Mouse (Mus musculus) heart, embryonic 16.5 days (tissue): ENCODE measurements around the gene Tbc1d17. TPM values are rescaled to one million over a fixed set of nuclear protein-coding genes. Genes with fewer than 3 reads are reported as not detected.

Experiments
- ATAC-seq: fragments of 200-750 bp; cut with Nextera tagmentation; replicated peaks from 2 replicates; pipeline ENCODE4 v1.8.0; 2017; ENCODE audit warnings: moderate number of reproducible peaks; ENCODE audit not compliant: insufficient read depth, low FRiP score; ENCODE audit errors: extremely low read depth
- H3K27ac ChIP-seq: fragments of 300-500 bp; sonication (generic); 2 replicates; pipeline ENCODE4 v1.5.1; 2014; ENCODE audit warnings: mild to moderate bottlenecking, low read length, control low read depth, moderate library complexity
- H3K27me3 ChIP-seq: fragments of 300-500 bp; sonication (generic); 2 replicates; pipeline ENCODE4 v1.6.1; 2014; ENCODE audit warnings: low read length, mixed read lengths; ENCODE audit not compliant: control insufficient read depth, insufficient read depth
- H3K36me3 ChIP-seq: fragments of 300-500 bp; sonication (generic); 2 replicates; pipeline ENCODE4 v1.6.1; 2014; ENCODE audit not compliant: control insufficient read depth, insufficient read depth
- H3K4me1 ChIP-seq: fragments of 300-500 bp; sonication (generic); 2 replicates; pipeline ENCODE4 v1.6.1; 2014; ENCODE audit warnings: low read length, mixed read lengths; ENCODE audit not compliant: control insufficient read depth, insufficient read depth
- H3K4me2 ChIP-seq: fragments of 300-500 bp; sonication (generic); 2 replicates; pipeline ENCODE4 v1.6.1; 2014; ENCODE audit warnings: low read depth, mild to moderate bottlenecking, control low read depth, low read length
- H3K4me3 ChIP-seq: fragments of 300-500 bp; sonication (generic); 2 replicates; pipeline ENCODE4 v1.5.1; 2014; ENCODE audit warnings: mild to moderate bottlenecking, control low read depth, low read length
- H3K9ac ChIP-seq: fragments of 300-500 bp; sonication (generic); 2 replicates; pipeline ENCODE4 v1.6.1; 2014; ENCODE audit warnings: low read length, control low read depth
- H3K9me3 ChIP-seq: fragments of 300-500 bp; sonication (generic); replicated peaks from 2 replicates; pipeline ENCODE4 v1.6.1; 2016; ENCODE audit warnings: low read length; ENCODE audit not compliant: control insufficient read depth
- WGBS: fragments of 180-500 bp; shearing (Covaris S2); extraction: QIAGEN DNeasy Blood & Tissue Kit; methylation state at CpG from one replicate; pipeline ENCODE4 v1.1.7; 2014; 5-methylcytosine and 5-hydroxymethylcytosine counted together
- polyA plus RNA-seq: library from polyadenylated mRNA; unstranded; fragments of >200 nt; fragmentation: Nextera tagmentation; extraction: Ambion mirVana; gene quantifications from 2 replicates; pipeline ENCODE4 v1.2.1, GENCODE M21; 2015

Gene Tbc1d17
- polyA plus RNA-seq, 1 experiment from 2014 or later = 60.5 TPM

- Histone ChIP-seq H3K9ac (no peak overlapping the region), H3K27ac (no peak overlapping the region), H3K4me3 (no peak overlapping the region), H3K36me3 (peaks cover 14% of the 10 kb centered on the region), H3K4me1 (peaks cover 40% of the 10 kb centered on the region), H3K4me2 (no peak overlapping the region), H3K9me3 (no peaks in the 10 kb centered on the region), H3K27me3 (no peaks in the 10 kb centered on the region)
- 17% methylated on average over 3 of the region's 3 CpGs for WGBS
- 0 out of 2 replicates have a peak, but pooled peaks have one; percentile 30 for ATAC-seq
Measured at GRCm38 (mm10) chr7:44824872-44825271, 24.0 kb downstream of the Tbc1d17 start.

- no peaks in the 10 kb centered on the region for H3K9me3 ChIP-seq
- ATAC-seq = no peak
- H3K4me1 ChIP-seq = peaks cover 54% of the 10 kb centered on the region
- H3K9ac ChIP-seq = no peak overlapping the region
- H3K36me3 ChIP-seq = no peaks in the 10 kb centered on the region
- H3K27ac ChIP-seq = no peak overlapping the region
- WGBS = 36% methylated on average over 7 of the region's 7 CpGs
- H3K27me3 ChIP-seq = no peaks in the 10 kb centered on the region
- H3K4me3 ChIP-seq = no peak overlapping the region
- H3K4me2 ChIP-seq = no peak overlapping the region
Measured at GRCm38 (mm10) chr7:44823409-44823808, 25.5 kb downstream of the Tbc1d17 start.

GRCm38 (mm10) chr7:44821666-44822448 is 27.0 kb downstream of the Tbc1d17 start:
- no peak for ATAC-seq
- no peak overlapping the region for H3K4me2 ChIP-seq
- 79% methylated on average over 7 of the region's 7 CpGs for WGBS
- H3K9ac ChIP-seq = no peak overlapping the region
- H3K27ac ChIP-seq = no peak overlapping the region
- no peaks in the 10 kb centered on the region for H3K36me3 ChIP-seq
- H3K4me1 ChIP-seq = peaks cover 66% of the 10 kb centered on the region
- no peaks in the 10 kb centered on the region for H3K9me3 ChIP-seq
- H3K27me3 ChIP-seq = no peaks in the 10 kb centered on the region
- H3K4me3 ChIP-seq = no peak overlapping the region

- ATAC-seq = no peak
- Histone ChIP-seq H3K27ac (no peak overlapping the region), H3K4me2 (no peak overlapping the region), H3K27me3 (no peaks in the 10 kb centered on the region), H3K4me1 (peaks cover 60% of the 10 kb centered on the region), H3K9ac (no peak overlapping the region), H3K36me3 (no peaks in the 10 kb centered on the region), H3K4me3 (no peak overlapping the region), H3K9me3 (no peaks in the 10 kb centered on the region)
- WGBS = 73% methylated on average over 3 of the region's 3 CpGs
Measured at GRCm38 (mm10) chr7:44820525-44820924, 28.4 kb downstream of the Tbc1d17 start.

GRCm38 (mm10) chr7:44819863-44820262 is 29.0 kb downstream of the Tbc1d17 start:
- WGBS = 45% methylated on average over 5 of the region's 5 CpGs
- no peak overlapping the region for H3K27ac ChIP-seq
- H3K27me3 ChIP-seq = no peaks in the 10 kb centered on the region
- ATAC-seq = no peak
- peak overlapping the region; percentile 79; the same call in 1 of the 2 replicates for H3K4me2 ChIP-seq
- no peaks in the 10 kb centered on the region for H3K9me3 ChIP-seq
- peak overlapping the region; percentile 12 for H3K9ac ChIP-seq
- no peak overlapping the region for H3K4me3 ChIP-seq
- no peaks in the 10 kb centered on the region for H3K36me3 ChIP-seq
- peaks cover 64% of the 10 kb centered on the region for H3K4me1 ChIP-seq

GRCm38 (mm10) chr7:44819391-44819790 is 29.5 kb downstream of the Tbc1d17 start:
- Histone ChIP-seq H3K4me1 (peaks cover 62% of the 10 kb centered on the region), H3K36me3 (no peaks in the 10 kb centered on the region), H3K4me3 (peak overlapping the region; percentile 80; the same call in 1 of the 2 replicates), H3K27me3 (no peaks in the 10 kb centered on the region), H3K9me3 (no peaks in the 10 kb centered on the region), H3K9ac (peak overlapping the region; percentile 60), H3K27ac (no peak overlapping the region; the same call in 1 of the 2 replicates), H3K4me2 (peak overlapping the region; percentile 79)
- WGBS = 91% methylated on average over 2 of the region's 2 CpGs
- ATAC-seq = no peak

GRCm38 (mm10) chr7:44818751-44819235 is 30.1 kb downstream of the Tbc1d17 start:
- WGBS = 39% methylated on average over 6 of the region's 6 CpGs
- Histone ChIP-seq H3K36me3 (peaks cover 4% of the 10 kb centered on the region), H3K4me3 (peak overlapping the region; percentile 80)

GRCm38 (mm10) chr7:44818164-44818563 is 30.7 kb downstream of the Tbc1d17 start:
- WGBS = 19% methylated on average over 2 of the region's 2 CpGs
- ATAC-seq = no peak
- Histone ChIP-seq H3K4me2 (peak overlapping the region; percentile 79), H3K27ac (peak overlapping the region; percentile 96), H3K27me3 (no peaks in the 10 kb centered on the region), H3K4me3 (peak overlapping the region; percentile 80), H3K9ac (peak overlapping the region; percentile 96), H3K9me3 (no peaks in the 10 kb centered on the region), H3K36me3 (peaks cover 6% of the 10 kb centered on the region), H3K4me1 (peaks cover 53% of the 10 kb centered on the region)

More at GRCm38 (mm10) chr7:44818751-44819235, 30.1 kb downstream of the Tbc1d17 start:
- no peaks in the 10 kb centered on the region for H3K9me3 ChIP-seq
- ATAC-seq = no peak
- H3K9ac ChIP-seq = peak overlapping the region; percentile 60
- peaks cover 59% of the 10 kb centered on the region for H3K4me1 ChIP-seq
- H3K27ac ChIP-seq = peak overlapping the region; percentile 49; the same call in 1 of the 2 replicates
- no peaks in the 10 kb centered on the region for H3K27me3 ChIP-seq
- peak overlapping the region; percentile 79 for H3K4me2 ChIP-seq

GRCm38 (mm10) chr7:44817441-44817840 is 31.4 kb downstream of the Tbc1d17 start:
- peak overlapping the region; percentile 96 for H3K9ac ChIP-seq
- 11% methylated on average over 3 of the region's 3 CpGs for WGBS
- peak overlapping the region; percentile 96 for H3K27ac ChIP-seq
- H3K36me3 ChIP-seq = peaks cover 6% of the 10 kb centered on the region
- no peaks in the 10 kb centered on the region for H3K9me3 ChIP-seq
- peak overlapping the region; percentile 80 for H3K4me3 ChIP-seq
- peaks cover 47% of the 10 kb centered on the region for H3K4me1 ChIP-seq
- no peaks in the 10 kb centered on the region for H3K27me3 ChIP-seq
- ATAC-seq = no peak
- peak overlapping the region; percentile 79 for H3K4me2 ChIP-seq
